Mouse (Mus musculus): Measurements from ENCODE around the gene Arhgap31. TPM values are rescaled to one million over a fixed set of nuclear protein-coding genes. Genes with fewer than 3 reads are reported as not detected.
"Not testable (repeated sequence)": the region's sequence is repeated elsewhere in the genome, so short reads cannot be mapped to it uniquely, and the experiment has no call there.

Gene Arhgap31
- total RNA-seq, 2 experiments from 2014 or later, result 50.0 to 50.9 TPM

- no peak for DNase-seq
- intact Hi-C loops (cut with DNase I), result no loop called here
Measured at GRCm38 (mm10) chr16:38694906-38695540, 18.1 kb downstream of the Arhgap31 start.

- intact Hi-C loops (cut with DNase I), result no loop called here
- DNase-seq, result no peak
Measured at GRCm38 (mm10) chr16:38690501-38690900, 22.6 kb downstream of the Arhgap31 start.

- DNase-seq, result peak in 1 of 2 experiments; percentile 56
- intact Hi-C loops (cut with DNase I), result no loop called here
Measured at GRCm38 (mm10) chr16:38689786-38690185, 23.3 kb downstream of the Arhgap31 start.

GRCm38 (mm10) chr16:38688531-38689264 is 24.4 kb downstream of the Arhgap31 start:
- DNase-seq, result no peak

GRCm38 (mm10) chr16:38687673-38688072 is 25.4 kb downstream of the Arhgap31 start:
- DNase-seq, result no peak
- intact Hi-C loops (cut with DNase I), result no loop called here

More at GRCm38 (mm10) chr16:38688531-38689264, 24.4 kb downstream of the Arhgap31 start:
- intact Hi-C loops (cut with DNase I), result no loop called here

GRCm38 (mm10) chr16:38683094-38683493 is 30.0 kb downstream of the Arhgap31 start:
- intact Hi-C loops (cut with DNase I), result no loop called here
- no peak for DNase-seq

- DNase-seq, result no peak
- intact Hi-C loops (cut with DNase I), result no loop called here
Measured at GRCm38 (mm10) chr16:38681313-38681712, 31.8 kb downstream of the Arhgap31 start.

- DNase-seq, result no peak
- intact Hi-C loops (cut with DNase I), result loop anchor here (5.0 kb wide), 1 partner anchor 47 kb away; no protein-coding TSS in a partner anchor
Measured at GRCm38 (mm10) chr16:38679431-38680021, 33.5 kb downstream of the Arhgap31 start.

GRCm38 (mm10) chr16:38678853-38679252 is 34.2 kb downstream of the Arhgap31 start:
- intact Hi-C loops (cut with DNase I), result loop anchor here (5.0 kb wide), 1 partner anchor 47 kb away; no protein-coding TSS in a partner anchor

GRCm38 (mm10) chr16:38677941-38678340 is 35.1 kb downstream of the Arhgap31 start:
- DNase-seq, result not testable (repeated sequence)
- intact Hi-C loops (cut with DNase I), result loop anchor here (5.0 kb wide), 1 partner anchor 46 kb away; no protein-coding TSS in a partner anchor

More at GRCm38 (mm10) chr16:38678853-38679252, 34.2 kb downstream of the Arhgap31 start:
- no peak for DNase-seq

- intact Hi-C loops (cut with DNase I), result loop anchor here (5.0 kb wide), 1 partner anchor 45 kb away; no protein-coding TSS in a partner anchor
- DNase-seq, result no peak
Measured at GRCm38 (mm10) chr16:38677171-38677570, 35.9 kb downstream of the Arhgap31 start.

GRCm38 (mm10) chr16:38676647-38677046 is 36.4 kb downstream of the Arhgap31 start:
- DNase-seq, result no peak
- intact Hi-C loops (cut with DNase I), result loop anchor here (5.0 kb wide), 1 partner anchor 44 kb away; no protein-coding TSS in a partner anchor

- intact Hi-C loops (cut with DNase I), result loop anchor here (5.0 kb wide), 1 partner anchor 43 kb away; no protein-coding TSS in a partner anchor
- DNase-seq, result no peak
Measured at GRCm38 (mm10) chr16:38675600-38676335, 37.3 kb downstream of the Arhgap31 start.

GRCm38 (mm10) chr16:38674891-38675290 is 38.2 kb downstream of the Arhgap31 start:
- intact Hi-C loops (cut with DNase I), result loop anchor here (5.0 kb wide), 1 partner anchor 43 kb away; no protein-coding TSS in a partner anchor
- DNase-seq, result no peak

- no peak for DNase-seq
- intact Hi-C loops (cut with DNase I), result no loop called here
Measured at GRCm38 (mm10) chr16:38673511-38673910, 39.6 kb downstream of the Arhgap31 start.

- no peak for DNase-seq
- intact Hi-C loops (cut with DNase I), result no loop called here
Measured at GRCm38 (mm10) chr16:38672947-38673346, 40.1 kb downstream of the Arhgap31 start.

- intact Hi-C loops (cut with DNase I), result no loop called here
- DNase-seq, result no peak
Measured at GRCm38 (mm10) chr16:38672370-38672769, 40.7 kb downstream of the Arhgap31 start.

GRCm38 (mm10) chr16:38670621-38671390 is 42.3 kb downstream of the Arhgap31 start:
- DNase-seq, result no peak
- intact Hi-C loops (cut with DNase I), result no loop called here

GRCm38 (mm10) chr16:38668871-38669675 is 44.0 kb downstream of the Arhgap31 start:
- intact Hi-C loops (cut with DNase I), result no loop called here
- peak; percentile 72 to 73 for DNase-seq

Data from heart, postnatal 14 days (tissue).